Mouse (Mus musculus): ENCODE data around the gene Gnptab.

- TF ChIP-seq GATA1 (IDR thresholded peaks at IDR 0.05; ENCODE audit: borderline replicate concordance, low read length) (no peak), FLI1 (IDR thresholded peaks at IDR 0.05; ENCODE audit: low read length) (no peak)
These were observed 27.4 kb upstream of the Gnptab start for GRCm38 (mm10) chr10:88351411-88352103.

Measured in megakaryocyte, embryonic 14.5 days (primary cell).